Mouse (Mus musculus): Measurements from ENCODE around the gene Vwce. TPM values are rescaled to one million over a fixed set of nuclear protein-coding genes. Genes with fewer than 3 reads are reported as not detected.

Gene Vwce
- total RNA-seq, 2 experiments from 2014 or later: 0.10 TPM; not detected in 1

DNA sequence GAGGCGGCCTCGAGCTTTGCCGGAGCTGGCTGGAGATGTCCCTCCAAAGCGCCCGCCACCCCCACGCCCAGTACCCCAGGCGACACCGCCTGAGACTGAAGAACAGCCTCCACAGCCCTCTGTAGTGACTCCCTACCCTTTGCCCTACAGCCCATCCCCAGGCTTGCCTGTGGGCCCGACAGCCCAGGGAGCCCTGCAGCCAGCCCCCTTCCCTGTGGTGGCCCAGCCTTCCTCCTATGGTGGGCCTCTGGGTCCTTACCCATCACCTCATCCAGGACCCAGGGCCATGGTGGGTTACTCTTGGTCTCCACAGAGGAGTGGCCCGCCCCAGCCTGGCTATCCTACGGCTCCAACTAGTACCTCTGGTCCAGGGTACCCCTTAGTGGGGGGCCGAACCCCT is 78.6 kb downstream of the Vwce start:
- no peak for ATAC-seq (replicated peaks; ENCODE audit: poor library complexity)

DNA sequence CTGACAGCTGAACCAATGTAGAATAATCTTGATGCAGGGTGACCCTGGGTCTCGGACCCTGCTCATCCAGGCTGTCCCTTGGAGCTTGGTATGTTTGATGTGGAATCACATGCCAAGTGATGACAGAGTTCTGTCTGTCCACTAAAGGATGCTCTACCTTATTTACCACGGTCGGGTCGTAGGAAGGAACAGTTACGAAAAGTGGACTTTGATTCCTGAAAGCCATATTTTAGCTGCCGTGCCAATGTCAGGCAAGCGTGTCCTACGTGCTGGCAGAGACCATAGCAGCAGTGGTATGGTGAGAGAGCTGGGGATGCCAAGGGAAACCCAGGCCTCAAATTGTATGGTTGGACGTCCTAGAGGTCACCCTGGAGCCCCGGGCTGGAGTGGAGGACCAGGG is 79.5 kb downstream of the Vwce start:
- ATAC-seq (replicated peaks; ENCODE audit: poor library complexity): no peak

GRCm38 (mm10) chr19:10714168-10714567 is 80.2 kb downstream of the Vwce start:
- no peak for ATAC-seq (replicated peaks; ENCODE audit: poor library complexity)

GRCm38 (mm10) chr19:10714682-10715475 is 80.9 kb downstream of the Vwce start:
- peak; percentile 70 for ATAC-seq (replicated peaks; ENCODE audit: poor library complexity)

- ATAC-seq (replicated peaks; ENCODE audit: poor library complexity): no peak
Observed at GRCm38 (mm10) chr19:10715476-10715875, 81.5 kb downstream of the Vwce start.

Other genes with a start within 250 kb of the Vwce start
- gene Syt7, start 245.1 kb upstream of the Vwce start, total RNA-seq (2015): not detected in 2 replicates
- not detected in 2 replicates for gene Syt7, start 245.1 kb upstream of the Vwce start, total RNA-seq (2017)
- not detected in 2 replicates for gene Lrrc10b, start 176.7 kb upstream of the Vwce start, total RNA-seq (2015)
- gene Lrrc10b, start 176.7 kb upstream of the Vwce start, total RNA-seq (2017): not detected in 2 replicates
- not detected in 2 replicates for gene Ppp1r32, start 151.3 kb upstream of the Vwce start, total RNA-seq (2015)
- gene Ppp1r32, start 151.3 kb upstream of the Vwce start, total RNA-seq (2017): 0.81 TPM in 1 of 2 replicates, not detected in the other
- gene Cpsf7, start 108.9 kb upstream of the Vwce start, total RNA-seq (2015): 53.8 and 60.5 TPM in 2 replicates
- gene Cpsf7, start 108.9 kb upstream of the Vwce start, total RNA-seq (2017): 30.0 and 37.9 TPM in 2 replicates
- 43.3 and 45.4 TPM in 2 replicates for gene Sdhaf2, start 108.1 kb upstream of the Vwce start, total RNA-seq (2015)
- 54.4 and 60.1 TPM in 2 replicates for gene Sdhaf2, start 108.1 kb upstream of the Vwce start, total RNA-seq (2017)
- 42.9 and 50.8 TPM in 2 replicates for gene Tmem216, start 78.0 kb upstream of the Vwce start, total RNA-seq (2015)
- 25.3 and 28.7 TPM in 2 replicates for gene Tmem216, start 78.0 kb upstream of the Vwce start, total RNA-seq (2017)
- 27.5 and 28.6 TPM in 2 replicates for gene Cyb561a3, start 57.0 kb upstream of the Vwce start, total RNA-seq (2015)
- gene Cyb561a3, start 57.0 kb upstream of the Vwce start, total RNA-seq (2017): 28.8 and 29.6 TPM in 2 replicates
- gene Tmem138, start 56.9 kb upstream of the Vwce start, total RNA-seq (2015): 37.8 and 38.7 TPM in 2 replicates
- 8.2 and 10.5 TPM in 2 replicates for gene Tmem138, start 56.9 kb upstream of the Vwce start, total RNA-seq (2017)
- gene Ddb1, start 28.9 kb upstream of the Vwce start, total RNA-seq (2015): 102 and 114 TPM in 2 replicates
- gene Ddb1, start 28.9 kb upstream of the Vwce start, total RNA-seq (2017): 343 and 424 TPM in 2 replicates
- 7.7 and 11.1 TPM in 2 replicates for gene Tkfc, start 28.6 kb upstream of the Vwce start, total RNA-seq (2015)
- 5.5 and 5.9 TPM in 2 replicates for gene Tkfc, start 28.6 kb upstream of the Vwce start, total RNA-seq (2017)
- gene Pga5, start 43.9 kb downstream of the Vwce start, total RNA-seq (2015): not detected in 2 replicates
- gene Pga5, start 43.9 kb downstream of the Vwce start, total RNA-seq (2017): not detected in 2 replicates
- gene Vps37c, start 54.5 kb downstream of the Vwce start, total RNA-seq (2015): 17.6 and 21.0 TPM in 2 replicates
- gene Vps37c, start 54.5 kb downstream of the Vwce start, total RNA-seq (2017): 14.7 and 15.2 TPM in 2 replicates
- gene Cd5, start 104.8 kb downstream of the Vwce start, total RNA-seq (2015): 0.05 TPM in 1 of 2 replicates, not detected in the other
- gene Cd5, start 104.8 kb downstream of the Vwce start, total RNA-seq (2017): 0.61 TPM in 1 of 2 replicates, not detected in the other
- gene Cd6, start 195.8 kb downstream of the Vwce start, total RNA-seq (2015): 0.46 and 0.69 TPM in 2 replicates
- 1.3 and 1.4 TPM in 2 replicates for gene Cd6, start 195.8 kb downstream of the Vwce start, total RNA-seq (2017)
- gene Slc15a3, start 205.5 kb downstream of the Vwce start, total RNA-seq (2015): 0.57 and 0.85 TPM in 2 replicates
- 0.37 and 1.5 TPM in 2 replicates for gene Slc15a3, start 205.5 kb downstream of the Vwce start, total RNA-seq (2017)
- gene Tmem132a, start 235.7 kb downstream of the Vwce start, total RNA-seq (2015): 0.17 TPM in 1 of 2 replicates, not detected in the other
- gene Tmem132a, start 235.7 kb downstream of the Vwce start, total RNA-seq (2017): 0.30 TPM in 1 of 2 replicates, not detected in the other
- 14.9 and 16.5 TPM in 2 replicates for gene Tmem109, start 247.8 kb downstream of the Vwce start, total RNA-seq (2015)
- gene Tmem109, start 247.8 kb downstream of the Vwce start, total RNA-seq (2017): 13.2 and 17.8 TPM in 2 replicates

Measured in megakaryocyte progenitor cell, adult 5-6 weeks (primary cell).